Mouse (Mus musculus) stomach, postnatal 0 days (tissue): ENCODE data around the gene Hlf. TPM values are rescaled to one million over a fixed set of nuclear protein-coding genes. Genes with fewer than 3 reads are reported as not detected.
A peak's percentile ranks its signal among the peaks of the same experiment; 100 is the strongest.

ENCODE experiments used
- ATAC-seq: fragments of 200-750 bp; cut with Nextera tagmentation; 2 replicates; pipeline ENCODE4 v1.8.0; 2017; ENCODE audit not compliant: low FRiP score, low TSS enrichment
- DNase-seq: peaks from one replicate; pipeline ENCODE4 v3.0.0-alpha.2; 2016; ENCODE audit warnings: low spot score
- H3K27ac ChIP-seq: fragments of 300-500 bp; sonication (generic); replicated peaks from 2 replicates; pipeline ENCODE4 v1.5.1; 2014; ENCODE audit warnings: mild to moderate bottlenecking, control low read depth
- H3K27me3 ChIP-seq: fragments of 300-500 bp; sonication (generic); 2 replicates; pipeline ENCODE4 v1.6.1; 2014; ENCODE audit warnings: low read length; ENCODE audit not compliant: control insufficient read depth, insufficient read depth
- H3K36me3 ChIP-seq: fragments of 300-500 bp; sonication (generic); 2 replicates; pipeline ENCODE4 v1.6.1; 2014; ENCODE audit warnings: low read length, mixed read lengths; ENCODE audit not compliant: control insufficient read depth, insufficient read depth
- H3K4me1 ChIP-seq: fragments of 300-500 bp; sonication (generic); replicated peaks from 2 replicates; pipeline ENCODE4 v1.6.1; 2014; ENCODE audit warnings: antibody characterized with exemption; ENCODE audit not compliant: control insufficient read depth, insufficient read depth
- H3K4me2 ChIP-seq: fragments of 300-500 bp; sonication (generic); replicated peaks from 2 replicates; pipeline ENCODE4 v1.6.1; 2014; ENCODE audit warnings: low read depth, mild to moderate bottlenecking, control low read depth, moderate library complexity
- H3K4me3 ChIP-seq: fragments of 300-500 bp; sonication (generic); 2 replicates; pipeline ENCODE4 v1.5.1; 2014; ENCODE audit warnings: low read depth, low read length, control low read depth
- H3K9ac ChIP-seq: fragments of 300-500 bp; sonication (generic); 2 replicates; pipeline ENCODE4 v1.6.1; 2014; ENCODE audit warnings: mild to moderate bottlenecking, low read length, control low read depth, mixed read lengths
- H3K9me3 ChIP-seq: fragments of 300-500 bp; sonication (generic); 2 replicates; pipeline ENCODE4 v1.6.1; 2016; ENCODE audit warnings: low read length; ENCODE audit not compliant: control insufficient read depth
- CTCF ChIP-seq: IDR thresholded peaks from 2 replicates; pipeline ENCODE4 v1.5.1; 2016; ENCODE audit warnings: antibody characterized with exemption, low read depth, mild to moderate bottlenecking, moderate library complexity
- EP300 ChIP-seq: optimal IDR thresholded peaks from 2 replicates; pipeline ENCODE3; 2016; ENCODE audit warnings: antibody characterized with exemption
- WGBS: fragments of 180-500 bp; shearing (Covaris S2); extraction: QIAGEN DNeasy Blood & Tissue Kit; methylation state at CpG from one replicate; pipeline ENCODE4 v1.1.7; 2014; 5-methylcytosine and 5-hydroxymethylcytosine counted together
- polyA plus RNA-seq: library from polyadenylated mRNA; unstranded; fragments of >200 nt; fragmentation: Nextera tagmentation; extraction: Ambion mirVana; gene quantifications from 2 replicates; pipeline ENCODE4 v1.2.1, GENCODE M21; 2015

Hlf gene
- polyA plus RNA-seq, 1 experiment from 2014 or later, result 1.2 TPM

DNA sequence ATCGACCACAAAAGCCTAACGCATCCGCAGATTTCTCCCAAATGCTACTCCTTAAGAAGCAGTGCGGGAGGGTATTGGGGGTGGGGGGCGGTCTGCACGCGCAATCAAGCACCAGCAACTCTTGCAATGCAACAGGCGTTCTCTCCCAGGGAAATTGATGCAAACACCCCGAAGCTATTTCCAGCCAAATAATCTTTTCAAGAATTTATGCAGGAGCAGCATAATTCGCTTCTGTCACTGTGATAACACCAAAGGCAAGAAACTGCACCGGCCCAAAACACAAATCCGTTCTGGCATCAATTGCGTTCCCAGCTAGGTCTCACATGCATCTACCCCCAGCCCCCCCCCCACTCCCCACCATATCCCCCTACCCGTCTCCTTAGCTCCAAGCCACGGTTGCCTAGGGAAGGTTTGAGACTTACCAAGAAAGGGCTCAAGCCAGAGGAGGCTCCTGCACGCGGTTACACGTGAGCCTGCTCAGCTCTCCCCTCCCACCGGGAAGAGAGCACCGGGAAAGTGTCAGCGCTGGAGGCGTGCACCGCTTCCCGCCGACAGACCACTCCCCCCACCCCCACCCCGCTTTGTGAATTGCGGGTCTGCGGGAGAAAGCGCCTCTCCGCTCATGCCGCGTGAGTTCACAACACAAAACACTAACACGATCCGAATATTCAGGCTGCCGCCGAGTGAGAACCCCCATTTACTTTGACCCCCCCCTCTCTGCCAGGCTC is 1.4 kb downstream of the Hlf start:
- no peaks in the 10 kb centered on the region for H3K27me3 ChIP-seq
- peak overlapping the region; percentile 82 for H3K4me2 ChIP-seq
- TF ChIP-seq EP300 (no peak), CTCF (no peak)
- peak overlapping the region; percentile 52 for H3K4me3 ChIP-seq
- H3K4me1 ChIP-seq, result no peaks in the 10 kb centered on the region
- DNase-seq, result peak; percentile 32
- peak; percentile 36; the same call in 1 of the 2 replicates for ATAC-seq
- no peak overlapping the region for H3K27ac ChIP-seq
- WGBS, result 2% methylated on average over 32 of the region's 36 CpGs
- H3K9me3 ChIP-seq, result no peaks in the 10 kb centered on the region
- peak overlapping the region; percentile 58 for H3K9ac ChIP-seq
- no peaks in the 10 kb centered on the region for H3K36me3 ChIP-seq

DNA sequence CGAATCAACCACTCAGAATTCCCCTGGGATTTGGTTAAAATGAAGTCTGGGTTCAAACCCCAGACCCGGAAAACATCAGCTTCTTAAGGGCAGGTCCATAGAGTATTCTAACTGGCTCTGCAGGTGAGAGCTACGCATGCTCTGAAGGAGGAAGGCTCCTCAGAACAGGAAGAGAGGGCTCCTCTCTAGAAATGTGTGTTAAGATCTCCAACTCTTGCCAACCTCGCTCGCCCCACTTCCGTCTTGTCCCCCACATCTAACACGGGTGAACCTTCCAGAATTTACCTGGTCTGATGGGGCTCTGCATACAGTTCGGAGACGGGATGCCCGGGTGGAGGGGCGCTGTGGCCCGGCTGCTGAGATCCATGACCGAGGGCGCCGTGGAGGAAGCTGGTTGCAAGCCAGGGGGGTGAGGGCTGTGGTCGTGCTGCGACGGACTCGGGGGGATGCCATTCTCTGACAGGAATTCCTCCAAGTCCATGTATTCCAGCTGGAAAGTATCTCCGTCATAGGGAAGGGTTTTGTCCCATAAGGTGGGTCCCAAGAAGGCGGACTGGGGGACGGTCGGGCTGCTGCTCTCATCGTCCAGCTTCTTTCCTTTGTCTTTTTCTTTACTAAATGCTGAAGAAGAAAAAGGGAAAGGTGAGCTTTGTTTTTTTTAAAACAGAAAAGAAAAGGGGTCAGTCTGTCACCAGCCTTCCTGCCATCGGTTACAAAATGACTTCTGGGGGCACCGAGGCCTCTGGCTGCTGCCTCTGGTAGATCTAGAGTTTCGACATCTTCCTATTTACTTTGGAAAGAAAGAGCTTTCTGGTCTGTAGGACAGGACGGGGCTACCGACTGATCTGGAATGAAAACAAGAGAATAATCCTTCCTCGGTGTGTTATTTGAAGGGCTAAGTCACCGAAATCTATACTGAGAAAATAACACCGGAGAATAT is 2.9 kb downstream of the Hlf start:
- H3K9ac ChIP-seq, result no peak overlapping the region
- H3K4me3 ChIP-seq, result no peak overlapping the region
- no peak overlapping the region for H3K27ac ChIP-seq
- WGBS, result 65% methylated on average over 32 of the region's 32 CpGs
- H3K27me3 ChIP-seq, result no peaks in the 10 kb centered on the region
- TF ChIP-seq CTCF (no peak), EP300 (no peak)
- no peak for ATAC-seq
- H3K9me3 ChIP-seq, result no peaks in the 10 kb centered on the region
- H3K4me1 ChIP-seq, result no peaks in the 10 kb centered on the region
- H3K36me3 ChIP-seq, result no peaks in the 10 kb centered on the region
- no peak overlapping the region for H3K4me2 ChIP-seq
- DNase-seq, result no peak

DNA sequence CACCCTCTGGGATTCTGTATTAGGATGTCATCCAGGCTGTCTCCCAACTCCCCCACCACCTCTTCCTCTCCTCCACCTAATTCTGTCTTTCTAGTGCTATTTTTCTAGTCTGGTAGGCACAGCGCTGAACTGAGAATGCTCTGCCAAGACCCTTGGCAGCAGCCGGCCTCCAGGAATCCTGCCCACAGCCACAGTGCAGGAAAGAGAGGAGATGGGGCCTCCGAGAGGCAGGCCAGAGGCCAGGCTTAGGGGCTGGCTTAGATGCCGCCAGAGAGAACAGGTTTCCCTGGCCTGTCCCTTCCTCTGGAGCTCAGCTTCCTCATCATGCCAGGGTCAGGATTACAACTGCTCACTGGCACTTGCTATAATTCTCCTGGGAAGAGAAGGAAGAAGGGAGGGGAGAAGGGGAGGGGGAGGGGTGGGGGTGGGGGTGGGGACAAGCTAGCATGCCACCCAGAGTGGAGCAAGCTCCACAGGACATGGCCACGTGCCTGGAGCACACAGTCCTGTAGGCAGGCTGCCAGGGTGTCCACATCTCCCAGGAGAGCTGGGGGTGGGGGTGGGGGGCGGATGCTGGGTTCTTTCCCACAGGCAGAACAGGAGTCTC is 8.6 kb downstream of the Hlf start:
- no peaks in the 10 kb centered on the region for H3K9me3 ChIP-seq
- ATAC-seq, result peak; percentile 79
- no peak for TF ChIP-seq EP300
- no peak for TF ChIP-seq CTCF
- no peaks in the 10 kb centered on the region for H3K36me3 ChIP-seq
- H3K27ac ChIP-seq, result peak overlapping the region; percentile 63; the same call in 1 of the 2 replicates
- no peaks in the 10 kb centered on the region for H3K27me3 ChIP-seq
- H3K9ac ChIP-seq, result no peak overlapping the region
- H3K4me2 ChIP-seq, result peak overlapping the region; percentile 18
- peak; percentile 57 for DNase-seq
- 12% methylated on average over 6 of the region's 6 CpGs for WGBS
- H3K4me3 ChIP-seq, result no peak overlapping the region
- H3K4me1 ChIP-seq, result 0 out of 2 replicates have a peak, but pooled peaks cover 2% of the 10 kb centered on the region

DNA sequence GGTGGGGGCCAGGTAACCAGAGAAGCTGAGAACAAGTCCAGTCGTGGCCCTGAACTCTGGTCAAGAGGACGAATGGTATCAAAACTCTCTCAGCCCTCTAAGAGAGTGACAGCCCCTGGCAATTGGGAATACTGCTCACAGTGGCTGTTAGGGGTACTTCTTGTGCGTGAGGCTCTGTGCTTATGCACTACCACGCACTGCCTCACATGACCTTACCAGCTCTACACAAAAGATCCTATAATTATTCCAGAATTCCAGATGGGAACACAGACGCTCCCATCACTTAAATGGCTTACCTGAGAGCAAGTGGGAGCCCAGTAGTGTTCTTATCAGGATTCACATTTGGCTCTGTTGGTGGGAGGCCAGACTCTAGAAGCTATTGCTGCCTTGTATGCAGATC is 9.6 kb downstream of the Hlf start:
- Histone ChIP-seq H3K4me2 (no peak overlapping the region), H3K36me3 (no peaks in the 10 kb centered on the region), H3K9me3 (no peaks in the 10 kb centered on the region), H3K27ac (no peak overlapping the region), H3K27me3 (no peaks in the 10 kb centered on the region), H3K4me1 (0 out of 2 replicates have a peak, but pooled peaks cover 2% of the 10 kb centered on the region), H3K4me3 (no peak overlapping the region), H3K9ac (no peak overlapping the region)
- TF ChIP-seq EP300, result no peak
- peak; percentile 57 for TF ChIP-seq CTCF
- DNase-seq, result no peak
- 54% methylated on average over 5 of the region's 5 CpGs for WGBS
- peak; percentile 57; the same call in 1 of the 2 replicates for ATAC-seq

DNA sequence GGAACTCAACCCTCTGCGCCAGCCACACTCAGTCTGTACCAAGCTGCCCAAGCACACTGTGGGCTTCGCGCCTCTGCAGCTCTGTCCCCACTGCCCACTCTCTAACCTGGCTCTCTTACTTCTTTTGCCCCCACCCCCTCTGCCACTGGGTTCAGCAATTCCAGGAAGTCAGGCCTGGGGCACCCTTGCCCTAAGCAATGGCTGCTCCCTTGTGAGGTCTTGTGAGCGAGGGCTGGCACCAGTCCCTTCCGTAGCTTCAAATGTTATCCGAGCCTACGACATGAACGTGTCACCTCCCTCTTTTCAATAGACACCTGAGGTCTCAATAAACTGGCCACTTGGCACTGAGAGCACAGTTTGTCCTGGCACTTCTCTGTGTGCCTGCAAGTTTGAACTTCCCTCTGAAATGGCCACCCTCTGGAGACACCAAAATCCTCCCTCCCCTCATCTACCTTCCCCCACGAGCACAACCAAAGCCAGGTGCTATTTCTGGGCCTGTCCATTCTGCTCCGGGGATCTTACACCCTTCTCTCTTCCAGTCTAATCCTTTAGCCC is 10.5 kb downstream of the Hlf start:
- Histone ChIP-seq H3K27me3 (no peaks in the 10 kb centered on the region), H3K4me2 (no peak overlapping the region), H3K9me3 (no peaks in the 10 kb centered on the region), H3K4me1 (0 out of 2 replicates have a peak, but pooled peaks cover 2% of the 10 kb centered on the region), H3K36me3 (no peaks in the 10 kb centered on the region), H3K4me3 (no peak overlapping the region), H3K27ac (no peak overlapping the region), H3K9ac (no peak overlapping the region)
- no peak for TF ChIP-seq EP300
- TF ChIP-seq CTCF, result no peak
- DNase-seq (no peak), ATAC-seq (no peak)
- 88% methylated on average over 10 of the region's 10 CpGs for WGBS
